Mouse (Mus musculus) naive thymus-derived CD4-positive, alpha-beta T cell, adult 5 months (primary cell): ENCODE measurements around the gene Zscan4d. TPM values are rescaled to one million over a fixed set of nuclear protein-coding genes. Genes with fewer than 3 reads are reported as not detected.

ENCODE experiments used
- polyA plus RNA-seq: library from polyadenylated mRNA; unstranded; fragments of 100-300 nt; shearing (Covaris generic); gene quantifications from one replicate; pipeline ENCODE4 v1.2.1, GENCODE M21; 2017

Gene Zscan4d
- polyA plus RNA-seq, result not detected

DNA sequence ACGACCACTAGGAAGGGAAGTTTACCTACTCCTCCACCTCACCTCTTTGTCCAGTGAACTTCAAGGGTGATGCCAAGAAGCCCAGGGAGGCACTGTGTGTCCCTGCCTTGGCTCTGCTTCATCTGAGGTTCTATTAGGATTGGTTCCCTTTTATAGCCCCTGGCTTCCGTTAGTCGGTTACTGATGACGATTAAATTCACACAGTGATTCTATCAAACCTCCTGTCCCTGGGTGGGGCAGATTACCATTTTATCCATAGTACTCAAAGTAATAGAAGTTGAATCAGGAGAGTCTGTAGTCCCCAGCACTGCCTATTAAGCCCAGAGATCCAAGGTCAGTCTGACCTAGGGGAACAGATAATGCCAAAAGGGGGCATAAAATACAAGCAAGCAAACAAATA is at the start of gene Zscan4d:
Gene Zscan4d (minus strand): TSS at position 101 of the 400 bp plus-strand sequence.

Other genes with a start within 250 kb of the Zscan4d start
- gene Zscan4c, start 160.4 kb downstream of the Zscan4d start, polyA plus RNA-seq, result 0.25 TPM
- not detected for gene Zscan4-ps1, start 96.5 kb downstream of the Zscan4d start, polyA plus RNA-seq
- gene Zscan4e, start 144.5 kb upstream of the Zscan4d start, polyA plus RNA-seq, result not detected
- not detected for gene Zscan4f, start 231.8 kb upstream of the Zscan4d start, polyA plus RNA-seq